Mouse (Mus musculus): ENCODE measurements around the gene Btbd17. TPM values are rescaled to one million over a fixed set of nuclear protein-coding genes. Genes with fewer than 3 reads are reported as not detected.

The Btbd17 gene
- polyA plus RNA-seq, 1 experiment from 2014 or later, result 4.2 TPM

DNA sequence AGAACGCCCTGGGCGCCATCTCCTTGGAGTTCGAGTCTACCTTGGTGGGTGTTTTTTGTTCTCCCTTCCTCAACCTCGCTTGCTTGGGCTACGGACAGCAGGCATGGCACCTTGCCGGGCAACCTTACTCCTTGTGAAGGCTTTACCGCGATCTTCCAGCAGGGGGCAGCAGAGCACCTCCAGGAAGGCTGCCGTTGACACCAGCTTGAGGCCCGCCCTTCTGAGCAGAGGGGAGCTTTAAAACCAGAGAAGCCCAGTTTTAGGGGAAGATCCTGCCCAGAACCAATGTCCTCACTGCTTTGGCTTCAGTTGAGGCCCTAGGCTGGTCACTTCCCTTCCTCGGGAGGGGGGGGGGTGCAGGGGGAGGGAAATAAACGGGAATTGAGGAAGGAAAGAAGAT, 50.6 kb downstream of the Btbd17 start:
- H3K27ac ChIP-seq (replicated peaks), result no peak overlapping the region
- ATAC-seq (ENCODE audit: insufficient number of reproducible peaks, low FRiP score, low TSS enrichment, low read depth), result peak; percentile 59; the same call in 1 of the 2 replicates
- no peaks in the 10 kb centered on the region for H3K36me3 ChIP-seq
- H3K4me1 ChIP-seq, result peaks cover 5% of the 10 kb centered on the region; the same call in 1 of the 2 replicates
- no peaks in the 10 kb centered on the region for H3K9me3 ChIP-seq (replicated peaks)
- H3K9ac ChIP-seq, result no peak overlapping the region
- no peaks in the 10 kb centered on the region for H3K27me3 ChIP-seq
- 0 out of 2 replicates have a peak overlapping the region, but pooled peaks have one; percentile 20 for H3K4me3 ChIP-seq (replicated peaks)
- 3% methylated on average over 12 of the region's 12 CpGs for WGBS
- peak overlapping the region; percentile 35 for H3K4me2 ChIP-seq (replicated peaks)

DNA sequence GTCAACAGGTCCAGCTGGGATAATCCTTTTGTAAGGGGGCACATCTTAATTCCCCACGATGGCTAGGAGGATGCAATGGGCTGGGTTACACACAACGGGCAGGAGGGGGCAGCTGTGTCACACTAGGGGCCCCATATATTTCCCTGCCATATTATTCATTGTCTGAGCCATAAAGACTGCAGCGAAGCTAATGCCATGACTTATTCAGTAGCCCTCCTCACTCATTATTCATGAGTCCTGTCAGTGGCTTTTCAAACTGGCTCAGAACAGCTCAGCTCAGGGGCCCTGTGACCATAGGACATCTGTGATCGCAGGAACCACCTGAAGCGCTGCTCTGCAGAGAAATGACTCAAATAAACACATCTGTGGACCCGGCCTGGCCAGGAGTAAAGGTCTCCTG, 54.3 kb downstream of the Btbd17 start:
- Histone ChIP-seq H3K27ac (replicated peaks) (no peak overlapping the region), H3K36me3 (no peaks in the 10 kb centered on the region), H3K4me1 (peaks cover 5% of the 10 kb centered on the region; the same call in 1 of the 2 replicates), H3K9ac (no peak overlapping the region), H3K9me3 (replicated peaks) (no peaks in the 10 kb centered on the region), H3K4me2 (replicated peaks) (no peak overlapping the region), H3K27me3 (no peaks in the 10 kb centered on the region), H3K4me3 (replicated peaks) (no peak overlapping the region)
- ATAC-seq (ENCODE audit: insufficient number of reproducible peaks, low FRiP score, low TSS enrichment, low read depth), result no peak
- WGBS, result 46% methylated on average over 6 of the region's 6 CpGs

Other genes starting within 250 kb of the Btbd17 start
- gene Rpl38, start 127.4 kb downstream of the Btbd17 start, polyA plus RNA-seq (2015; fragmentation: Nextera tagmentation; extraction: Ambion mirVana), result 993 and 1,020 TPM in 2 replicates
- 31.5 and 36.4 TPM in 2 replicates for gene Ttyh2, start 120.5 kb downstream of the Btbd17 start, polyA plus RNA-seq (2015; fragmentation: Nextera tagmentation; extraction: Ambion mirVana)
- gene Dnaic2, start 68.5 kb downstream of the Btbd17 start, polyA plus RNA-seq (2015; fragmentation: Nextera tagmentation; extraction: Ambion mirVana), result 8.0 and 13.2 TPM in 2 replicates
- 1.7 and 3.2 TPM in 2 replicates for gene Kif19a, start 30.6 kb downstream of the Btbd17 start, polyA plus RNA-seq (2015; fragmentation: Nextera tagmentation; extraction: Ambion mirVana)
- gene Gpr142, start 3.0 kb upstream of the Btbd17 start, polyA plus RNA-seq (2015; fragmentation: Nextera tagmentation; extraction: Ambion mirVana), result not detected in 2 replicates
- gene Gprc5c, start 55.2 kb upstream of the Btbd17 start, polyA plus RNA-seq (2015; fragmentation: Nextera tagmentation; extraction: Ambion mirVana), result 40.4 and 45.4 TPM in 2 replicates
- 1.6 and 1.8 TPM in 2 replicates for gene Cd300a, start 94.1 kb upstream of the Btbd17 start, polyA plus RNA-seq (2015; fragmentation: Nextera tagmentation; extraction: Ambion mirVana)
- gene Cd300lb, start 138.4 kb upstream of the Btbd17 start, polyA plus RNA-seq (2015; fragmentation: Nextera tagmentation; extraction: Ambion mirVana), result 0.49 and 0.61 TPM in 2 replicates
- not detected in 2 replicates for gene Cd300c, start 173.2 kb upstream of the Btbd17 start, polyA plus RNA-seq (2015; fragmentation: Nextera tagmentation; extraction: Ambion mirVana)
- gene Cd300ld, start 194.0 kb upstream of the Btbd17 start, polyA plus RNA-seq (2015; fragmentation: Nextera tagmentation; extraction: Ambion mirVana), result 0.28 and 0.34 TPM in 2 replicates
- gene Cd300c2, start 205.9 kb upstream of the Btbd17 start, polyA plus RNA-seq (2015; fragmentation: Nextera tagmentation; extraction: Ambion mirVana), result 3.8 and 5.6 TPM in 2 replicates
- not detected in 2 replicates for gene Cd300ld2, start 220.2 kb upstream of the Btbd17 start, polyA plus RNA-seq (2015; fragmentation: Nextera tagmentation; extraction: Ambion mirVana)
- not detected in 2 replicates for gene Cd300ld4, start 231.1 kb upstream of the Btbd17 start, polyA plus RNA-seq (2015; fragmentation: Nextera tagmentation; extraction: Ambion mirVana)
- gene Cd300ld5, start 241.8 kb upstream of the Btbd17 start, polyA plus RNA-seq (2015; fragmentation: Nextera tagmentation; extraction: Ambion mirVana), result not detected in 2 replicates

All from embryonic facial prominence, embryonic 15.5 days (tissue).